Mouse (Mus musculus) MEL-GATA-1-ER (cell line): ENCODE data around the gene Pabpc1l.
A peak's percentile ranks its signal among the peaks of the same experiment; 100 is the strongest.
"Not testable (repeated sequence)": the region's sequence is repeated elsewhere in the genome, so short reads cannot be mapped to it uniquely, and the experiment has no call there.

Source experiments
- DNase-seq: peaks from one replicate; pipeline ENCODE4 v3.0.0-alpha.2; 2012; ENCODE audit warnings: low read depth; ENCODE audit errors: extremely low read depth

The Pabpc1l gene

DNA sequence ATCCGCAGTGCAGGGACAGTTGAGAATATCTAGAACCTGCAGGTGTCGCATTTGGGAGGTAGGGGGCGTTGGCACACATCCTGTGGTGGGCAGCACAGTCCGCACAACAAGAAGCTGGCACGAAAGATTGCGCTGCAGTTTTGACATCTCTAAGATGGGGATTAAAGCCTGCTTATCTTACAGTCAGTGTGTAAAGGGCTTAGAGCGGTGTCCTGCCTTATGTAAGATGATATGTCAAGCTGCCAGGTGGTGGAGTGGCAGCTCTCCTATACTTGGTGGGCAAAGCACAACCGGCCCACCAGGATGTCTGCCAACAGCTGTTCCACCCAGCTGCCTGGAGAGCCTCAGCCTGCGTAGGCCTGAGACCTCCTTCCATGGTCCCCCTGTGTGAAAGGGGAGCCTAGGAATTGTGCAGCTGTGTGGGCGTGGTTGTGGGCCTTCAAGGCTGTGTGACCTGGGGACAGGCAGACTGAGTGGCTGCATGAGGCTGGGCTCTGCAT is 11.3 kb downstream of the Pabpc1l start:
- DNase-seq, result peak; percentile 32

DNA sequence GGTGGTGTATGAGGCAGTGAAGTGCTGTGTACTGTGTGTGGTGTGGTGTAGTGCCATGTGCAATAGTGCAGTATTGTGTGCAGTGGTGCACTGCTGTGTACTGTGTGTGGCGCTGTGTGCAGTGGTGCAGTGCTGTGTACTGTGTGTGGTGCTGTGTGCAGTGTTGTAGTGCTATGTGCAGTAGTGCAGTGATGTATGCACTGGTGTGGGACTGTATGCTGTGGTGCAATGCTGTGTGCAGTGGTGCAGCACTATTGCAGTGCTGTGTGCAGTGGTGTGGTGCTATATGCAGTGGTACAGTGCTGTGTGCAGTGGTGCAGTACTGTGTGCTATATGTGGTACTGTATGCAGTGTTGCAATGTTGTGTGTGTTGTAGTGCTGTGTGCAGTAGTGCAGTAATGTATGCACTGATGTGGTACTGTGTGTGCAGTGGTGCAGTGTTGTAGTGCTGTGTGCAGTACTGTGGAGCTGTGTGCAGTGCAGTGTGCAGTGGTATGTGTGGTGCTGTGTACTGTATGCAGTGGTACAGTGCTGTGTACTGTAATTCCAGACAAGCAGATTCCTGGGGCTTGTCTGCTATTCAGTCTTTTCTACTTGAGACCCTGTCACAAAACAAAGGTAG is 13.3 kb downstream of the Pabpc1l start:
- no peak for DNase-seq

GRCm38 (mm10) chr2:164040949-164041348 is 15.7 kb downstream of the Pabpc1l start:
- DNase-seq, result no peak

DNA sequence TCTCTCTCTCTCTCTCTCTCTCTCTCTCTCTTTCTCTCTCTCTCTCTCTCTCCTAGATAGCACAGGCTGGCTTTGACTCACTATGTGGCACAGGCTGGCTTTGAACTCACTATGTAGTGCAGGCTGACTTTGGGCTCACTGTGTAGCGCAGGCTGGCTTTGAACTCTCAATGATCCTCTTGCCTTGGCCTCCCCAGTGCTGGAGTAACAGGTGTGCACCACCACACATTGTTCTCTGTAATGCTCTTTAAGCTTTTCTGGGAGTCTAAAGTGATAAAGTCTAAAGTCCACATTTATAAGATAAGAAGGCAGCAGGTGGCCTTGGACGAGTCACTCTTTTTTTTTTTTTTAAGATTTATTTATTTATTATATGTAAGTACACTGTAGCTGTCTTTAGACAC is 16.3 kb downstream of the Pabpc1l start:
- DNase-seq, result no peak

GRCm38 (mm10) chr2:164047197-164047690 is 22.0 kb downstream of the Pabpc1l start:
- DNase-seq, result peak; percentile 41

- DNase-seq, result no peak
Observed at GRCm38 (mm10) chr2:164053767-164054166, 28.5 kb downstream of the Pabpc1l start.

DNA sequence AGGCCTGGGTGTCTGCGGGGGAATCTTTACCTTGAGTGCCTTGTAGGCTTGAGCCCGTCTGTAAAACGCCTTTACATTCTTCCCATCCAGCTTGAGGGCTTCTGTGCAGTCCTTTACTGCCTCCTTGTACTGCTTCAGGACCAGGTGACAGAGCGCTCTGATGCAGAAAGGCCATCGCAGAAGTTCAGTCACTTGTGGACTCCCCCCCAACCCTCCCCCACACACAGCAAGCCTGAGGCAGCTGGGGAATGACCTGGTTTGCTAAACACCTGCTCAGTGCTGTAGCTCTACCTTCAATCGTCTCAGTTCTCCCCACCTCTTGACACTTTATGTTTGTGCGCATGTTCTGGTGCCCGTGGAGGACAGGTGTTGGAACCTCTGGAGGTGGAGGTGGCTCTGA is 29.4 kb downstream of the Pabpc1l start:
- DNase-seq, result no peak

DNA sequence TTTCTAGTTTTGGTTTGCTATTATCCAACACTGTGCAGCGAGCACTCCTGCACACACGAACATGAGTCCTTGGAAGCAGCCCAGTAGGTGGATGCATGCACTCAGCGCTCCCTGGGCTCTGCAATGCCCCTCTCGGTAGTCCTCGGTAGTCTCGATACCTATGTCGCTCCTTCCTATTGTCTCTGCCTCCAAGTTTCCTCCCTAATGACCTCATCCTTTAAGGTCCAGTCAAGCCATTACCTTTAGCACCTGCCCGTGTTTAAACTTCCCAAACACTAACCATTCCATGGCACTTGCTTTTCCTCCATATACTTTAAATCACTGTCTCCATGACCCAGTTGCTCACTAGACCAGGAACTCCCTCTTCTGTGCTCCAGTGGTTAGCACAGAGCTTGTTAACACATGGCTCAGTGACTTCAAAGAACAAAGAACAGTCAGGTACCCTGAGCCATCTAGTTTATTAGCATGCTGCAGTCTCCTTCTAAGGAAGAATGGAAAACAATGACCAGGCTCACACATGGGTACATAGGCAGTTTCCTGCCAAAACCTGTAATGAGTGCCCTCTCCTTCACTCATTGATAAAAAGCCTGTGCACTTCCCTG is 34.5 kb downstream of the Pabpc1l start:
- DNase-seq, result no peak

GRCm38 (mm10) chr2:164070142-164070764 is 45.0 kb downstream of the Pabpc1l start, which contains the start of gene Stk4:
Gene Stk4, plus strand, starts transcription at chr2:164070322.
- DNase-seq, result no peak

- DNase-seq, result peak; percentile 81
Observed at GRCm38 (mm10) chr2:164070765-164071436, 45.7 kb downstream of the Pabpc1l start, which contains the start of gene Tomm34. Gene Tomm34, minus strand, starts transcription at chr2:164071169.

DNA sequence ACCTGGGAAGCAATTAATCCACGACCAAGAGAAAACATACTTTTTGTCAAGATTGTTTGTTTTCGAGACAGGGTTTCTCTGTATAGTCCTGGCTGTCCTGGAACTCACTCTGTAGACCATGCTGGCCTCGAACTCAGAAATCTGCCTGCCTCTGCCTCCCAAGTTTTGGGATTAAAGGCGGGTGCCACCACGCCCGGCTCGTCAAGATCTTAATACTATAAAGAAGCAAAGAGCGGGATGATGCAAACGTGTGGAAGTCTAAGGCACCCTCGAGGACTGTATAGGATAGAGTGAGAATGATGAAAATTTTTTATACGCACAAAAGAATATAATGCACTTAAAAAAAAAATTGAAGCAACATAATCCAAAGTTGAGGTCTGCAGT is 46.2 kb downstream of the Pabpc1l start:
- not testable (repeated sequence) for DNase-seq

DNA sequence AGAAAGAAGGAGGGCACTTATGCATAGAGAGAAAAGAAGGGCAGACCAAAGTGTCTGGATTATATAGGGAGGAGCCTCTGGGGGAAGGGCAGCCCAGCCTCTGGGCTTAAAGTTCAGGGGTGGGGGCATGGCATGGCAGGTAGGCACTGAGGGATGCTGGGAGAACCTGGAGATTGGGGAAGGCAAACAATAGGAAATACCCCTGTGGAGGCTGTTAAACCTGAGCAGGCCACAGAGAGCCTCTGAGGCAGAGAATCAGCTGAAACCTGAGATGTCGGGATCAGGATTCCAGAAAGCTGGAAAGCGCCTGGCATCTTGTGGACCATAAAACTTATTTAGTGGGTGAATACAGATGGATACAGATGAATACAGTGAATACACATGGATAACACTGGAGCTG is 46.9 kb downstream of the Pabpc1l start:
- DNase-seq, result no peak

DNA sequence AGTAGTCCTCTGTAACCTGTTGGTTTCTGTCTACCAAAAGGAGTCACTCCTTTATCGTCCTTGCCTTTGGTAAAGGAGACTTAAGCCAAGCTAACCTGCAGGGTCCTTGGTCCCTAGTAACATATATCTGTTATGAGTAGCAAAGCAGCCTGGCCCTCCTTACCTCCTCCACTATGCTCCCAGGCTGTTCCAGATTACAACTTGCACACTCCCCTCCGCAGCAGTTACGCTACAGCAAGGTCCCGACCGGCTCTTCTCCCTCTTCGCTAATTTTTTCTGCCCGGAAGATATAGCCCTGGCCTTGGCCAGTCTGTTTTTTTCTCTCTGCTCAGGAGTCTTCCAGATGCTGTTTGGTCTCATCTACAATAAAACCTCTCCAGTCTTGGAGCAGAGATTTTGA is 47.9 kb downstream of the Pabpc1l start:
- no peak for DNase-seq

- peak; percentile 90 for DNase-seq
Observed at GRCm38 (mm10) chr2:164073918-164074578, 48.8 kb downstream of the Pabpc1l start.

GRCm38 (mm10) chr2:164075088-164075487 is 49.8 kb downstream of the Pabpc1l start:
- peak; percentile 52 for DNase-seq

DNA sequence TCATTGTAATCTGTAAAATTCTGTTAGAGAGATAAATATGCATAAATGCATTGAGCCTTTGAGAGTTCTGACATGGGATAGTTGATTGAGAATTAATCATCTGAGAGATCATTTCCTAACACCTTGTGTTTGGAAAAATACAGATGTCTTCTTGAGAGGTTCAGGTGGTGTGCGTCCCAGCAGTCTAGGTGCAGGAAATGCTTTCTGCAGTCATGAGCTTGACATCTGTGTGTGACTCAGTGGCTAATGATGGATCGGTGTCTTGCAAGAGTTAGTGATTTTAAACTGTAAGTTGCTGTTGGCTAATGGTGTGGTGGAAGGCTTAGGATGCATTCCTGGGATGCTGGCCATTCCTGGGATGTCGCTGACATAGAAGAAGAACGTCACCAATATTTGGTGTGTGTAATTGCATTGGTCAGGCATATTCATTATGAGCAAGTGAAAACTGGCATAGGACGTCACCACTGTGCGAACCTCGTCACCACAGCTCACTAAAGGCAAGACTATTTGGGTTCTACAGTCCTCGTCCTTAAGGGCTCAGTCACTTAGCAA is 51.7 kb downstream of the Pabpc1l start:
- no peak for DNase-seq

DNA sequence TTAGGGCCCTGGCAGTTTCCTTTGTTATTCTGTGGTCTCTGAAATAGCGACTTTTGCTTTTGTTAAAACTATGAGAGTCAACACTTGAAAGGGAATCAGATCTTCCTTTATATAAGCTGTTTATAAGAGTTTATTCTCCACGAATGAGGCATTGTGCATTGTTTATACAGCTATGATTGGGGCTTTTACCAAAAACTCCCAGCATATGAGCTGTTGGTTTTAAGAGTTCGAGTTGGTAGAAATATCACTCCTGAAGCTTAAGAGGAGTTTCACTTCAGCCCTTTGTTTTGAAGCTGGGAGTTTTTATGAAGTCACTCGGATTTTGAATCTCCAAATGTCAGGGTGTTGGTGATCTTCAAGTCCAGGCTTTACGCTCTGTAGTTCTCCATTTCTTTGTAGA is 52.6 kb downstream of the Pabpc1l start:
- DNase-seq, result no peak

GRCm38 (mm10) chr2:164079488-164079887 is 54.2 kb downstream of the Pabpc1l start:
- DNase-seq, result no peak

DNA sequence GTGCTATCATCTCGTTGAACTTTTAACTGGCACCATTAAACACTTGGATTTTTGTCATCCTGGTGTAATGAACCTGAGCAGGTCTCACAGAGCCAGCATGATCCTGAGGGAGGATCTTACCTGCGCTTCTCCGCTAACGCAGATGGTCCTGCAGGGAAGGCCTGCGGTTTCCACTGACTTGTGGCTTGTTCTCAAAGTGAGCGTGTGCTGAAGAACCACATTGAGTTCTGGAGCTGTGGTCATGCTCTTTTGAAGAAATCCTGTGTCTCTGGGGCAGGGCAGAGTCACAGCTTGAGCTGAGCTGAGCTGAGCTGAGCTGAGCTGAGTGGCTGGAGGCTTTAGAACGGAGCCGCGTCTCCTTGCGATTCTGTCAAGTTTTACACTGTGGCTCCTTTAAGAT is 56.3 kb downstream of the Pabpc1l start:
- no peak for DNase-seq

DNA sequence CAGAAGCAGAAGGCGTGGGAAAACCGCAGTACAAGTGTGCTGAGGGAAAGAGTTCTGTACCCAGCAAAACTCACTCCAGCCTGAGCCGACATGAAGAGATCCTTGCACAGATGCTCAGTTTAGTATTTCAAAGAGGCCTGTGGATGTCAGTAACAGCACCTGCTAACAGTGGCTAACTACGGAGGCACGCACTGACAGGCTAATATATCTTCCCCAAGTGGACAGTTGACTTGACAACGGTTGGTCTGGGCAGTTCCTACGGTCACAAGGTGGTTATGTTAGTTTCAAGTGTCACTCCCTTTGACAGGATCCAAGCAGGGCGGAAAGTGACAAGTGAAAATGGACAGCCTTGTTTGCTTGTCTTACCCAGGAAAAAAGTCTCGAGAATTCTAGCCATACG is 56.9 kb downstream of the Pabpc1l start:
- DNase-seq, result no peak
